Mouse (Mus musculus) erythroblast, adult 5-6 weeks (primary cell): Measurements from ENCODE around the gene Klhdc2. TPM values are rescaled to one million over a fixed set of nuclear protein-coding genes. Genes with fewer than 3 reads are reported as not detected.

Experiments used
- ATAC-seq: replicated peaks from 2 replicates; pipeline ENCODE4 v1.8.0; 2016; ENCODE audit warnings: moderate number of reproducible peaks, mild to moderate bottlenecking, moderate TSS enrichment, inconsistent platforms; ENCODE audit not compliant: poor library complexity, low FRiP score, severe bottlenecking
- total RNA-seq, 2 experiments: library from RNA; stranded (forward) in 1 of 2; stranded (reverse) in 1 of 2; fragments of 150-400 nt in 1 of 2; fragments of 200-764, 138-1000 nt in 1 of 2; gene quantifications; 2 replicates each; pipeline versions ENCODE4 v1.2.3 to v1.2.4; 2015 to 2017; ENCODE audit warnings: low replicate concordance in 2 of 2

The Klhdc2 gene
- total RNA-seq (2015; ENCODE audit: low replicate concordance) = 47.8 and 63.7 TPM in 2 replicates
- total RNA-seq (2017; ENCODE audit: low replicate concordance) = 61.5 and 62.0 TPM in 2 replicates

GRCm38 (mm10) chr12:69296511-69297410 is at the start of gene Klhdc2:
Klhdc2 (plus strand) TSS chr12:69296681.
- peak; percentile 53 for ATAC-seq

GRCm38 (mm10) chr12:69249766-69250165 is 46.7 kb upstream of the Klhdc2 start:
- no peak for ATAC-seq

GRCm38 (mm10) chr12:69250756-69251155 is 45.7 kb upstream of the Klhdc2 start:
- ATAC-seq = no peak

GRCm38 (mm10) chr12:69253806-69254205 is 42.7 kb upstream of the Klhdc2 start:
- no peak for ATAC-seq

GRCm38 (mm10) chr12:69257836-69258235 is 38.6 kb upstream of the Klhdc2 start:
- ATAC-seq = 0 out of 2 replicates have a peak, but pooled peaks have one; percentile 45

GRCm38 (mm10) chr12:69262251-69262650 is 34.2 kb upstream of the Klhdc2 start:
- ATAC-seq = no peak

GRCm38 (mm10) chr12:69265031-69265430 is 31.4 kb upstream of the Klhdc2 start:
- no peak for ATAC-seq

- ATAC-seq = no peak
These were observed 28.4 kb upstream of the Klhdc2 start for GRCm38 (mm10) chr12:69267956-69268632.

GRCm38 (mm10) chr12:69268956-69269355 is 27.5 kb upstream of the Klhdc2 start:
- no peak for ATAC-seq

- ATAC-seq = no peak
These were observed 16.5 kb upstream of the Klhdc2 start for GRCm38 (mm10) chr12:69279931-69280469.

- no peak for ATAC-seq
These were observed 15.6 kb upstream of the Klhdc2 start for GRCm38 (mm10) chr12:69280915-69281314.

- ATAC-seq = no peak
These were observed 13.3 kb upstream of the Klhdc2 start for GRCm38 (mm10) chr12:69283146-69283545.

GRCm38 (mm10) chr12:69287535-69287934 is 8.9 kb upstream of the Klhdc2 start:
- 0 out of 2 replicates have a peak, but pooled peaks have one; percentile 23 for ATAC-seq

- ATAC-seq = no peak
These were observed 7.8 kb upstream of the Klhdc2 start for GRCm38 (mm10) chr12:69288699-69289098.

- no peak for ATAC-seq
These were observed 4.1 kb upstream of the Klhdc2 start for GRCm38 (mm10) chr12:69292401-69292800.

- ATAC-seq = peak; percentile 84
These were observed 2.7 kb upstream of the Klhdc2 start for GRCm38 (mm10) chr12:69293815-69294214.

- no peak for ATAC-seq
These were observed 1.5 kb upstream of the Klhdc2 start for GRCm38 (mm10) chr12:69294936-69295335.

- ATAC-seq = no peak
These were observed 830 bp upstream of the Klhdc2 start for GRCm38 (mm10) chr12:69295651-69296050.

- ATAC-seq = no peak
These were observed 1.1 kb downstream of the Klhdc2 start for GRCm38 (mm10) chr12:69297411-69298150.

- no peak for ATAC-seq
These were observed 1.8 kb downstream of the Klhdc2 start for GRCm38 (mm10) chr12:69298281-69298680.
